Mouse (Mus musculus): ENCODE data around the gene Fez1. TPM values are rescaled to one million over a fixed set of nuclear protein-coding genes. Genes with fewer than 3 reads are reported as not detected.

Fez1 gene
- polyA plus RNA-seq (2016; fragmentation: Nextera tagmentation; extraction: Ambion mirVana): 74.2 and 83.1 TPM in 2 replicates

DNA sequence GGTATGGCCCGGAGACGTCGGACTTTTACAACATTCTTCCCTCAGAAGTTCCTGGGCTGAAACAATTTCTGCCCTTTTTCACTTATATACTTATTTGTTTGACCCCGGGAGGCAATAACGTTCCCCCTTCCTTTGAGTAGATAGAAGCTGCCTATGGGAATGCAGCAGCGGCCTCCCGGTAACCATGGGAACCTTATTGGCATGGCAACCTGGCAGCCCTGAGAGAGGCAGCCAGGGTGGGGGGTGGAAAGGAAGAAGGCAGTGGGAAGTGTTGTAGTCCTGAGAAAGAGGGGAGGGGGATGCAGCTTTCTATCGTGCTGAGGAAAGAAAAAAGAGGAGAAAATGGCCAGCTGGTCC is at the start of gene Fez1:
Gene Fez1 (plus strand): TSS at position 221 of the 357 bp plus-strand sequence.
- H3K9me3 ChIP-seq: no peaks in the 10 kb centered on the region
- peaks cover 23% of the 10 kb centered on the region for H3K4me1 ChIP-seq
- 2% methylated on average over 8 of the region's 8 CpGs for WGBS
- H3K27me3 ChIP-seq (replicated peaks; ENCODE audit: low read depth, poor library complexity, severe bottlenecking): no peaks in the 10 kb centered on the region
- H3K4me3 ChIP-seq: peak within 1 kb of the TSS; percentile 44
- peak; percentile 92 for DNase-seq (ENCODE audit: low spot score)
- H3K36me3 ChIP-seq (replicated peaks): no peaks in the 10 kb centered on the region
- H3K27ac ChIP-seq (replicated peaks): peak within 1 kb of the TSS; percentile 86

DNA sequence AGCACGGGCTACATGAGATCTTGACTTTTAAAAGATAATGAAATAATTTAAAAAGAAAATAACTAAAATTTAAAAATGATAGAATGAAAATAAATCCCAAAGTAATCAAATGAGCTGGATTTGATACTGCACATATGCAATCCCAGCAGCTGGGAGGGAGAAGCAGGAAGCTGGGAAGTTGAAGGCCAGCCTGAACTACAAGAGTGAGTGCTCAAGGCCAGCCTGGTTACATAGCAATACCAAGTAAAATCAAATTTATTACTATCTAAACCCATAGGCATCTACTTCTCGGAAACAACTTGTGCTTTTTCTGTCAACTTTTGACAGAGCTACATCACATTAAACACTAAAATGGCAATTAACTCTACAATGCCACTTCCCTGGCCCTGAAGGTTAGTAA is 37.7 kb upstream of the Fez1 start:
- Histone ChIP-seq H3K4me3 (no peak overlapping the region), H3K27me3 (replicated peaks; ENCODE audit: low read depth, poor library complexity, severe bottlenecking) (no peaks in the 10 kb centered on the region), H3K36me3 (replicated peaks) (peaks cover 99% of the 10 kb centered on the region), H3K27ac (replicated peaks) (no peak overlapping the region), H3K4me1 (no peaks in the 10 kb centered on the region), H3K9me3 (0 out of 2 replicates have a peak, but pooled peaks cover 2% of the 10 kb centered on the region)
- 87% methylated on average over 2 of the region's 2 CpGs for WGBS
- no peak for DNase-seq (ENCODE audit: low spot score)

- no peaks in the 10 kb centered on the region for H3K9me3 ChIP-seq
- peaks cover 56% of the 10 kb centered on the region for H3K36me3 ChIP-seq (replicated peaks)
- no peak overlapping the region for H3K4me3 ChIP-seq
- H3K27me3 ChIP-seq (replicated peaks; ENCODE audit: low read depth, poor library complexity, severe bottlenecking): no peaks in the 10 kb centered on the region
- peaks cover 13% of the 10 kb centered on the region for H3K4me1 ChIP-seq
- DNase-seq (ENCODE audit: low spot score): no peak
- 95% methylated on average over 3 of the region's 3 CpGs for WGBS
- H3K27ac ChIP-seq (replicated peaks): no peak overlapping the region
Measured at GRCm38 (mm10) chr9:36792191-36792590, 29.5 kb upstream of the Fez1 start.

GRCm38 (mm10) chr9:36794487-36794886 is 27.2 kb upstream of the Fez1 start:
- peaks cover 33% of the 10 kb centered on the region for H3K36me3 ChIP-seq (replicated peaks)
- H3K4me3 ChIP-seq: no peak overlapping the region
- H3K27me3 ChIP-seq (replicated peaks; ENCODE audit: low read depth, poor library complexity, severe bottlenecking): no peaks in the 10 kb centered on the region
- 80% methylated on average over 2 of the region's 2 CpGs for WGBS
- H3K9me3 ChIP-seq: no peaks in the 10 kb centered on the region
- no peak for DNase-seq (ENCODE audit: low spot score)
- no peak overlapping the region for H3K27ac ChIP-seq (replicated peaks)
- peaks cover 13% of the 10 kb centered on the region for H3K4me1 ChIP-seq

- Histone ChIP-seq H3K27me3 (replicated peaks; ENCODE audit: low read depth, poor library complexity, severe bottlenecking) (no peaks in the 10 kb centered on the region), H3K9me3 (no peaks in the 10 kb centered on the region), H3K36me3 (replicated peaks) (peaks cover 22% of the 10 kb centered on the region), H3K27ac (replicated peaks) (no peak overlapping the region), H3K4me3 (peak overlapping the region; percentile 98), H3K4me1 (peaks cover 13% of the 10 kb centered on the region)
- DNase-seq (ENCODE audit: low spot score): no peak
- WGBS: 82% methylated on average over 1 of the region's 1 CpGs
Measured at GRCm38 (mm10) chr9:36795556-36795955, 26.1 kb upstream of the Fez1 start.

- DNase-seq (ENCODE audit: low spot score): no peak
- Histone ChIP-seq H3K4me3 (peak overlapping the region; percentile 98), H3K27me3 (replicated peaks; ENCODE audit: low read depth, poor library complexity, severe bottlenecking) (no peaks in the 10 kb centered on the region), H3K36me3 (replicated peaks) (peaks cover 16% of the 10 kb centered on the region), H3K9me3 (no peaks in the 10 kb centered on the region), H3K4me1 (peaks cover 13% of the 10 kb centered on the region), H3K27ac (replicated peaks) (peak overlapping the region; percentile 93; the same call in 1 of the 2 replicates)
- 27% methylated on average over 5 of the region's 5 CpGs for WGBS
Measured at GRCm38 (mm10) chr9:36796224-36796623, 25.4 kb upstream of the Fez1 start.

DNA sequence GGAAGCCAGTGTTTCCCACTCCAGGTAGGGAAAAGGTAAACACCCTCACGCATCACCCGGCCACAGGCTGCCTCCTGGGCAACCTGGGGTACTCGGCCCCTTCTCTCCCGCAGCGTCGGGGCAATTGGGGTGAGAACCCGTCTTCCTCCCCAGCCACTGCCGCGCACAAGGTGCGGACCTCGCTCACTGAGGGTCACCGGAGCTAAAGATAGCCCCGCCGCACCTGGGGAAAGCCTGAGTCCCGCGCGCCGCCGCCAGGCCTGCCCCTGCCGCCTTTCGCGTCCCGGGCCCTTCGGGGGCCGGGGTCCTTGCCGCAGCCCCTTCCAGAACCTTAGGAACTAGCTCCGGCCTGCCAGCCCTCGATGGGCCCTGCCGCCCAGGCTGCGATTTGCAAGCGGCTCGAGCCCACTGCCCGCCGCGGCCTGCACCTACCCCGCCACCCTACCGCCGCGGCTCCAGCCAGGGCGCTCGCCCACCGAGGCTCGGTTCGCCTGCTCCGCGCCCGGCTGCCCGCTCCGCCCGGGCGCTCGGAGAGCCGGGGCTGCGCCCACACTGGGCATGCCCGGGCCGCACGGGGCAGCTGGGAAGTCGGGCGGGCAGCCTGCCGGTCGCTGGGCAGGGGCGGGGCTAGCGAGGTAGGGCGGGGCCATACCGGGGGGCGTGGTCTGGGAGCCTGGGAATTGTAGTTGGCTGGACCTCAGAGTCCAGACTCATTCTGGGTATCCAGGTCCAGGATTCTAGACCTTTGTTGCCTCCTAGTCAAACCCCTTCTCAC is 24.7 kb upstream of the Fez1 start, which contains the start of gene Ei24:
Gene Ei24 (minus strand): TSS at position 613 of the 775 bp plus-strand sequence.
- peak within 1 kb of the TSS; percentile 98 for H3K4me3 ChIP-seq
- H3K27me3 ChIP-seq (replicated peaks; ENCODE audit: low read depth, poor library complexity, severe bottlenecking): no peaks in the 10 kb centered on the region
- WGBS: under 1% methylated on average over 66 of the region's 66 CpGs
- peak within 1 kb of the TSS; percentile 93 for H3K27ac ChIP-seq (replicated peaks)
- peaks cover 13% of the 10 kb centered on the region for H3K4me1 ChIP-seq
- peaks cover 8% of the 10 kb centered on the region for H3K36me3 ChIP-seq (replicated peaks)
- no peaks in the 10 kb centered on the region for H3K9me3 ChIP-seq
- peak; percentile 95 for DNase-seq (ENCODE audit: low spot score)

GRCm38 (mm10) chr9:36801961-36802360 is 19.7 kb upstream of the Fez1 start:
- Histone ChIP-seq H3K27me3 (replicated peaks; ENCODE audit: low read depth, poor library complexity, severe bottlenecking) (no peaks in the 10 kb centered on the region), H3K4me3 (no peak overlapping the region), H3K4me1 (peaks cover 8% of the 10 kb centered on the region; the same call in 1 of the 2 replicates), H3K27ac (replicated peaks) (no peak overlapping the region), H3K9me3 (no peaks in the 10 kb centered on the region), H3K36me3 (replicated peaks) (no peaks in the 10 kb centered on the region)
- DNase-seq (ENCODE audit: low spot score): no peak
- 80% methylated on average over 2 of the region's 2 CpGs for WGBS

DNA sequence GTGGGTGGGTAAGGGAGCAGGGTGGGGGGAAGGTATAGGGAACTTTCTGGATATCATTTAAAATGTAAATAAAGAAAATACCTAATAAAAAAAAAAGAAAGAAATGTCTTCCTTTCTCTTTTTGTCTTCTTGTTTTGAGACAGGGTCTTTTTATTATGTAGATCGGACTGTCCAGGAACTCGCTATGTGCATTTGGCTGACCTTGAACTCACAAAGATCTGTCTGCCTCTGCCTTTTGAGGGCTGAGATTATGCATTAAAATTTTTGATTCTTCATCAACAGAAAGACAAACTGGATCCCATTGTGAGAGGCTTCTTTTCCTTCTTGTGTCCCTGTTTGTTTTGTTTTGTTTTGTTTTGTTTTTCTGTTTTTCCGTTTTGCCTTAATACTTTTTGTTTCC is 18.7 kb upstream of the Fez1 start:
- H3K27ac ChIP-seq (replicated peaks): no peak overlapping the region
- H3K9me3 ChIP-seq: no peaks in the 10 kb centered on the region
- no peak for DNase-seq (ENCODE audit: low spot score)
- H3K36me3 ChIP-seq (replicated peaks): no peaks in the 10 kb centered on the region
- H3K4me3 ChIP-seq: no peak overlapping the region
- WGBS: 85% methylated on average over 3 of the region's 3 CpGs
- no peaks in the 10 kb centered on the region for H3K27me3 ChIP-seq (replicated peaks; ENCODE audit: low read depth, poor library complexity, severe bottlenecking)
- peaks cover 8% of the 10 kb centered on the region; the same call in 1 of the 2 replicates for H3K4me1 ChIP-seq

- WGBS: 76% methylated on average over 6 of the region's 6 CpGs
Measured at GRCm38 (mm10) chr9:36803386-36803785, 18.3 kb upstream of the Fez1 start.

DNA sequence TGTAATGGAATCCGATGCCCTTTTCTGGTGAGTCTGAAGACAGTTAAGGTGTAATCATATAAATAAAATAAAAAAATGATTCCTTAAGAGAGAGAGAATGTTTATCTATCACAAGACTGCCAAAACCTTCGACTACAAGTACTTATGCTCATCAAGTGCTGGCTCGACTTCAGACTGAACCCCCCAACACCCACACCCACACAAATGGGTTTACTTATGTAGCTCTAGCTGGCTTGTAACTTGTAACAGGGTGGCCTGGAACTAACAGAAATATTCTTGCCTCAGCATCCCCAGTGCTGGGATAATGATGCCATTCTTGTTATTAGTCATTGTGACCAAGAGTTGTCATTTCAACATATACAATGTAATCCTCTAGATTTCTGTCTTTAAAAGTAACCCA is 17.7 kb upstream of the Fez1 start:
- peaks cover 8% of the 10 kb centered on the region; the same call in 1 of the 2 replicates for H3K4me1 ChIP-seq
- H3K36me3 ChIP-seq (replicated peaks): no peaks in the 10 kb centered on the region
- H3K4me3 ChIP-seq: no peak overlapping the region
- 87% methylated on average over 3 of the region's 3 CpGs for WGBS
- no peak for DNase-seq (ENCODE audit: low spot score)
- H3K27ac ChIP-seq (replicated peaks): no peak overlapping the region
- H3K27me3 ChIP-seq (replicated peaks; ENCODE audit: low read depth, poor library complexity, severe bottlenecking): no peaks in the 10 kb centered on the region
- H3K9me3 ChIP-seq: no peaks in the 10 kb centered on the region

More at GRCm38 (mm10) chr9:36803386-36803785, 18.3 kb upstream of the Fez1 start:
- no peak for DNase-seq (ENCODE audit: low spot score)
- peaks cover 8% of the 10 kb centered on the region; the same call in 1 of the 2 replicates for H3K4me1 ChIP-seq
- H3K4me3 ChIP-seq: no peak overlapping the region
- no peaks in the 10 kb centered on the region for H3K36me3 ChIP-seq (replicated peaks)
- H3K27ac ChIP-seq (replicated peaks): no peak overlapping the region
- H3K9me3 ChIP-seq: no peaks in the 10 kb centered on the region
- H3K27me3 ChIP-seq (replicated peaks; ENCODE audit: low read depth, poor library complexity, severe bottlenecking): no peaks in the 10 kb centered on the region

DNA sequence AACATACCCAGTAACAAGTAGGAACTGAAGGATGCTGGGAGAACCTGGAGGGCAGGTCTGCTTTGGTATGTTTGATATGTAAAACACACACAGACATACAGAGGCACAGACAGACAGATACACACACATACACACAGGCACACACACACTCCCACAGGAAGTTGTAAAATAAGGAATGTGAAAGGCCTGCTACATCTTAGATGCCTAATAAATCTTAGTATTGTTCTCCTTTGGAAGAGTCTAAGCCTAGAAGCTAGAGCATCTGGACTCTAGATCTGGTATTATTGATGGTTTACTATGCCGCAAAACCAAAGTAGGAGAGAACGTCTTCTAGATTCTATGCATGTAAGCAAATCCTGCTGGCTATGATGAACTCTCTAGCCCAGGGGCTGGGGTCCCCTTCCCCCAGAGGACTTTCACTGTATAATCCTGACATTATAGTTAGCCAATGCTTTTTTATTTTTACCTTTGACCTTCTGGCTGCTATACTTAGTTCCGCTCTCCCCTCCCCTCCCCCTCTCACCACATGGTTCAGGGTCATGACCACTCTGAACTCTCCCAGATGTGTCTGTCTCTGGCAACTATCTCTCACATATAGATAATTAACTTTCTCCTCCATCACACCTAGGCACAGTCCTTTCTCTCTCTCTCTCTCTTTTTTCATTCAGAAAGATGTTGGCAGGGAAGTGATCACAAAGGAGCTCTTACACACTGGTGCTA is 16.2 kb upstream of the Fez1 start:
- no peak for DNase-seq (ENCODE audit: low spot score)
- Histone ChIP-seq H3K27me3 (replicated peaks; ENCODE audit: low read depth, poor library complexity, severe bottlenecking) (no peaks in the 10 kb centered on the region), H3K36me3 (replicated peaks) (no peaks in the 10 kb centered on the region), H3K27ac (replicated peaks) (no peak overlapping the region), H3K4me3 (no peak overlapping the region), H3K4me1 (peaks cover 8% of the 10 kb centered on the region; the same call in 1 of the 2 replicates), H3K9me3 (no peaks in the 10 kb centered on the region)
- 82% methylated on average over 3 of the region's 3 CpGs for WGBS
